Comparison of ENCODE assay signal across 8 mouse cellular contexts in the genomic region with DNA sequence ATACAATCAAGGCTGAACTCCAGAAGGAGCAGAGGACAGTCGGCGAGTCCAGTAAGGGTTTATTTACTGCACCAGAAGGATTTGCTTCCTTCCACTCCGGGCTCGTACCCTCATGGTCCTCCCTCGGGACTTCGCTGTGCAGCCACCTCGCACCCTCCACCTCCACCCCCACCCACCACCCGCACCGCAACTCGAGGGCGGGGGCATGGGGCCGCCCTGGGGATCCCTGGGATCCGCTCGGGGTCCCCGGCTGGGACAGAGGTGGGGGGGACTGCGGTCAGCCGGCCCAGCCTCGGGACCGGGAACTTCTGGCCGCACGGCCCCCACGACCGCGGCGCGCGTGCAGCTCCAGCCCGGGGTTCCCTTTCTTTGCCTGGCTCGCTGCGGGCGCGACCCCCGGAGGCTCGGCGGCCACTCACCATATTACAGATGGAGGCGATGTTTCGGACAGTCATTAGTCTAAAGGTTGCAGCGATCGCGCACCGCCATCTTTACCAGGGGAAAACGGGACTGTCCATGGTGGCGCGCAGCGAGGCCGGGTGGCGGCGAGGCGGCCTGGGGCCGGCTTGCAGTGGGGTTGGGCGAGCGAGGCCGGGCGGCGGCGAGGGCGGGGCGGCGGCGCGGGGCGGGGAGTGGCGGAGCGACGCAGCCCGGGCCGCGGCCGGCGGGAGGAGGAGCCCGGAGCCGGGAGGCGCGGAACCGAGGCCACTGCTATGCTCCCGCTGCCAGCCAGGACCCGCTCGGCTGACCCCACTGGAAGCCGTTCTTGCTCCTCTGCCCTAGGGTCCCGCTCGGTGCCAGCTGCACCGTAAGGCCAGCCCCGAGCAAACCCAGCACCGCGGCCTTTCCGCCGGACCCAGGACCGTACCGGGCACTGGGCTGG. TPM values are rescaled to one million over a fixed set of nuclear protein-coding genes. Genes with fewer than 3 reads are reported as not detected.
DNase-seq lines count a peak whose midpoint lies in the region; ATAC-seq and TF ChIP-seq lines count a peak whose summit lies in the region.

A gene (minus strand): TSS at position 601 of the 883 bp plus-strand sequence.

- peak; percentile 53 for DNase-seq in 416B (ENCODE audit: low read depth)
- peak; percentile 77 to 79 for DNase-seq in adrenal gland, postnatal 4 days (ENCODE audit: low spot score in 2 of 2)
- DNase-seq in embryonic facial prominence, embryonic 14.5 days (ENCODE audit: low spot score): peak; percentile 83
- peak; percentile 84 to 88 for DNase-seq in heart, adult 9 months (ENCODE audit: low spot score in 2 of 2)
- peak; percentile 83 for DNase-seq in kidney, adult 9 months
- peak; percentile 87 for DNase-seq in liver, embryonic 11.5 days (ENCODE audit: low spot score)
- DNase-seq in spleen, postnatal 36 days (ENCODE audit: low spot score in 2 of 2): peak; percentile 83

- peaks cover 4% of the 10 kb centered on the region for H3K79me2 ChIP-seq in myocyte (ENCODE audit: control insufficient read depth, insufficient read depth)

- peak within 1 kb of the TSS; percentile 96 for H3K27ac ChIP-seq in embryonic facial prominence, embryonic 14.5 days (replicated peaks; ENCODE audit: low read depth, low read length)
- H3K27ac ChIP-seq in liver, embryonic 11.5 days (ENCODE audit: low read depth, low read length): peak within 1 kb of the TSS; percentile 77

- peak within 1 kb of the TSS; percentile 70 for H3K4me2 ChIP-seq in embryonic facial prominence, embryonic 14.5 days (ENCODE audit: low read depth, low read length)
- peak within 1 kb of the TSS; percentile 74 for H3K4me2 ChIP-seq in liver, embryonic 11.5 days
- H3K4me2 ChIP-seq in myocyte (ENCODE audit: low read depth): peak within 1 kb of the TSS; percentile 86

- WGBS in embryonic facial prominence, embryonic 14.5 days: 1% methylated on average over 44 of the region's 89 CpGs
- WGBS in liver, embryonic 11.5 days: under 1% methylated on average over 70 of the region's 89 CpGs

- no peaks in the 10 kb centered on the region for H3K36me3 ChIP-seq in embryonic facial prominence, embryonic 14.5 days (ENCODE audit: control insufficient read depth, insufficient read depth, low read length)
- no peaks in the 10 kb centered on the region for H3K36me3 ChIP-seq in liver, embryonic 11.5 days (ENCODE audit: control insufficient read depth, insufficient read depth, low read length)
- H3K36me3 ChIP-seq in myocyte (ENCODE audit: control insufficient read depth, insufficient read depth): no peaks in the 10 kb centered on the region

- H3K27me3 ChIP-seq in embryonic facial prominence, embryonic 14.5 days (replicated peaks; ENCODE audit: control insufficient read depth, insufficient read depth, low read length): no peaks in the 10 kb centered on the region
- H3K27me3 ChIP-seq in liver, embryonic 11.5 days (replicated peaks; ENCODE audit: control insufficient read depth, insufficient read depth, low read length): no peaks in the 10 kb centered on the region
- H3K27me3 ChIP-seq in myocyte (ENCODE audit: control insufficient read depth, insufficient read depth, insufficient read length): no peaks in the 10 kb centered on the region

- TF ChIP-seq POLR2A in myocyte (IDR thresholded peaks at IDR 0.05; ENCODE audit: insufficient read length, low read depth): peak; percentile 97

- H3K4me1 ChIP-seq in embryonic facial prominence, embryonic 14.5 days (ENCODE audit: control insufficient read depth, insufficient read depth, low read length): peaks cover 33% of the 10 kb centered on the region
- H3K4me1 ChIP-seq in liver, embryonic 11.5 days (replicated peaks; ENCODE audit: control insufficient read depth, insufficient read depth, low read length): peaks cover 33% of the 10 kb centered on the region

- peak; percentile 92 for ATAC-seq in embryonic facial prominence, embryonic 14.5 days (ENCODE audit: low read depth)
- peak; percentile 84 for ATAC-seq in liver, embryonic 11.5 days (replicated peaks; ENCODE audit: low FRiP score)

- H3ac ChIP-seq in myocyte (ENCODE audit: control insufficient read depth, insufficient read length): peak within 1 kb of the TSS; percentile 98

- peak within 1 kb of the TSS; percentile 86 for H3K9ac ChIP-seq in embryonic facial prominence, embryonic 14.5 days (ENCODE audit: low read depth, low read length)
- H3K9ac ChIP-seq in liver, embryonic 11.5 days (ENCODE audit: low read depth, low read length): peak within 1 kb of the TSS; percentile 90

- H3K4me3 ChIP-seq in embryonic facial prominence, embryonic 14.5 days (ENCODE audit: low read depth, low read length): peak within 1 kb of the TSS; percentile 70
- peak within 1 kb of the TSS; percentile 71 for H3K4me3 ChIP-seq in liver, embryonic 11.5 days (ENCODE audit: low read depth, low read length)
- peak within 1 kb of the TSS; percentile 43 for H3K4me3 ChIP-seq in myocyte

- H3K9me3 ChIP-seq in embryonic facial prominence, embryonic 14.5 days (ENCODE audit: control insufficient read depth, low read length): no peaks in the 10 kb centered on the region
- H3K9me3 ChIP-seq in liver, embryonic 11.5 days (ENCODE audit: control insufficient read depth, low read length): no peaks in the 10 kb centered on the region

TF ChIP-seq in myocyte, 11 proteins besides CTCF, POLR2A, EP300 and RAD21:
- TF ChIP-seq MAX (IDR thresholded peaks at IDR 0.05; ENCODE audit: low read depth): no peak
- TF ChIP-seq POLR2AphosphoS2 (IDR thresholded peaks at IDR 0.05; ENCODE audit: insufficient read length, low read depth): peak; percentile 98
- no peak for TF ChIP-seq TCF3 (IDR thresholded peaks at IDR 0.05; ENCODE audit: insufficient read length, low read depth)
- TF ChIP-seq MYOD1 (IDR thresholded peaks at IDR 0.05; ENCODE audit: control insufficient read depth in 1 of 3, insufficient read length in 2 of 3, low read depth in 2 of 3): no peak
- TF ChIP-seq MYOG (IDR thresholded peaks at IDR 0.05; ENCODE audit: control insufficient read depth in 1 of 3, insufficient read depth in 1 of 3, insufficient read length in 2 of 3, low read depth in 2 of 3): no peak
- no peak for TF ChIP-seq CEBPB (IDR thresholded peaks at IDR 0.05; ENCODE audit: insufficient read depth, poor library complexity, severe bottlenecking)
- TF ChIP-seq E2F4 (IDR thresholded peaks at IDR 0.05; ENCODE audit: insufficient read depth): no peak
- TF ChIP-seq TCF12 (IDR thresholded peaks at IDR 0.05; ENCODE audit: insufficient read depth, poor library complexity, severe bottlenecking): no peak
- no peak for TF ChIP-seq SRF (IDR thresholded peaks at IDR 0.05; ENCODE audit: control insufficient read depth, insufficient read length, low read depth)
- TF ChIP-seq REST (IDR thresholded peaks at IDR 0.05; ENCODE audit: insufficient read depth, insufficient read length): peak; percentile 67
- no peak for TF ChIP-seq USF1 (IDR thresholded peaks at IDR 0.05; ENCODE audit: low read depth)

RNA-seq across cellular contexts. Expression of the gene that starts here (rescaled TPM):
- 10 to 100 TPM; 42.6 to 45.0 TPM for total RNA-seq in adrenal gland, postnatal 4 days (2021)
- 35.4 and 36.5 TPM in 2 replicates for polyA plus RNA-seq in embryonic facial prominence, embryonic 14.5 days (2014; fragmentation: Nextera tagmentation; extraction: Ambion mirVana)
- polyA plus RNA-seq in liver, embryonic 11.5 days (2014; fragmentation: Nextera tagmentation; extraction: Ambion mirVana): 32.9 and 37.0 TPM in 2 replicates
- polyA plus RNA-seq in myocyte (2012; fragmentation: generic; extraction: Trizol): 6.1 TPM

Comparison
In these comparisons a context has a peak if more than half of its experiments do, and no peak if none do; other contexts are left out.
1. Peak in every context shown above with its lines: DNase-seq, ATAC-seq, H3K4me3 ChIP-seq and H3K27ac ChIP-seq.